In the genomic region with DNA sequence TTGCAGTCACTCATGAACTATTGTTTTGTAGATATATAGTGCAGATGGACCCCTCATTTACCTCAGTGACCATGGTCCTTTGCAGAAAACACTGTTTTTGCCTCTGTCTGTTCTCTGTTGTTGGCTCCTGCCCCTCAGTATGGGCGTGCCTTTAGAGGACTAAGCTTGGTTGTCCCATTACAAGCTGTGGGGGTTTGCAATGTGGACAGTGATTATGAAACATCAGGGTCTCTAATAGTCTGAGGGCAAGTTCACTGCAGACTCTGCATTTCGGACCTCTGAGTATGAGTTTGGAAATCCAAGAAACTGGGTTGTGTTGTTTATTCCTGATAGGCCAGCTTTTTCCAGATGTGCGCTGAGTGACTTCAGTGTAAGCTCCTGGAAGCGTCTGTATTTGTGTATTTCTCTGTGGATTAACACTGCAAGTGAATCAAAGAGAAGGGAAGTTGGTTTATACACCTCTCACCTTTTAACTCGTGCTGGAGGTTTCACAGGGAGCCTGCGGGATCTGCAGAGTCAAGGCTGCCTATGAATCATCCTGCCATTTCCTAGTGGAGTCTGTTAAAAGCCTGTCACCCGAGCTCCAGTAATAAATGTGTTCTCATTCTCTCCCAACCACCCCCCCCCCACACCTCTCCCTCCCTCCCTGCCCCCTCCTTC, we compare ENCODE assay signal across 12 mouse cellular contexts. TPM values are rescaled to one million over a fixed set of nuclear protein-coding genes. Genes with fewer than 3 reads are reported as not detected.
A peak's percentile ranks its signal among the peaks of the same experiment; 100 is the strongest.
DNase-seq lines count a peak whose midpoint lies in the region; ATAC-seq and TF ChIP-seq lines count a peak whose summit lies in the region.
"Had no signal": no experiment of that assay in that cellular context is flagged by ENCODE, and none has a peak within 500 bp of the region (broad histone marks: within the 10 kb centered on the region; RNA-seq: fewer than 3 reads in every experiment).

No protein-coding gene starts in this region.

- TF ChIP-seq POLR2A in lung, adult 2 months (IDR thresholded peaks at IDR 0.05; ENCODE audit: borderline replicate concordance, extremely low read depth, low read depth, low read length): no peak

- no peaks in the 10 kb centered on the region for H3K36me3 ChIP-seq in neural tube, embryonic 15.5 days
- H3K36me3 ChIP-seq in kidney, embryonic 16.5 days (ENCODE audit: insufficient read depth, low read length): no peaks in the 10 kb centered on the region

- H3K4me3 ChIP-seq in lung, adult 2 months (replicated peaks; ENCODE audit: extremely low read depth, low read depth, low read length): no peak overlapping the region
- H3K4me3 ChIP-seq in neural tube, embryonic 15.5 days (replicated peaks): no peak overlapping the region
- H3K4me3 ChIP-seq in kidney, embryonic 16.5 days (ENCODE audit: low read length): no peak overlapping the region

- intact Hi-C loops in gastrocnemius, postnatal 14 days (cut with DNase I; ENCODE audit: low total_unique reads): no loop called here

- no peak overlapping the region for H3K9ac ChIP-seq in neural tube, embryonic 15.5 days (replicated peaks)
- H3K9ac ChIP-seq in kidney, embryonic 16.5 days (replicated peaks; ENCODE audit: low read length): no peak overlapping the region
- H3K9ac ChIP-seq: lung, embryonic 14.5 days had no signal

- peak; percentile 21 for DNase-seq in gastrocnemius, postnatal 14 days
- no peak for DNase-seq in gastrocnemius, adult 8-10 months (ENCODE audit: low spot score in 2 of 2)
- peak; percentile 24 for DNase-seq in lung, postnatal 36 days
- DNase-seq in lung, adult 2 months: no peak
- DNase-seq in embryo, embryonic 10.5 days (ENCODE audit: low spot score): peak; percentile 53
- DNase-seq in cerebellum, postnatal 14 days: no peak
- DNase-seq: cerebellum, adult 8-10 months; kidney, adult 9 months; lung, embryonic 14.5 days; thymus, postnatal 14 days had no signal

- H3K4me2 ChIP-seq in neural tube, embryonic 15.5 days: no peak overlapping the region
- H3K4me2 ChIP-seq in kidney, embryonic 16.5 days (replicated peaks; ENCODE audit: low read depth, low read length): no peak overlapping the region
- H3K4me2 ChIP-seq: lung, embryonic 14.5 days had no signal

- H3K27me3 ChIP-seq in neural tube, embryonic 15.5 days (replicated peaks): no peaks in the 10 kb centered on the region
- no peaks in the 10 kb centered on the region for H3K27me3 ChIP-seq in kidney, embryonic 16.5 days (ENCODE audit: insufficient read depth, low read length)

- H3K4me1 ChIP-seq in lung, adult 2 months (ENCODE audit: control insufficient read depth, insufficient read depth, low read length): no peaks in the 10 kb centered on the region; the same call in none of the 2 replicates
- H3K4me1 ChIP-seq in neural tube, embryonic 15.5 days: peaks cover 27% of the 10 kb centered on the region
- no peaks in the 10 kb centered on the region for H3K4me1 ChIP-seq in kidney, embryonic 16.5 days (ENCODE audit: insufficient read depth, low read length)

- WGBS in lung, adult 2 months: 36% methylated on average over 7 of the region's 7 CpGs
- WGBS in neural tube, embryonic 15.5 days: 33% methylated on average over 7 of the region's 7 CpGs
- 28% methylated on average over 7 of the region's 7 CpGs for WGBS in kidney, embryonic 16.5 days

- peak; percentile 65; the same call in 1 of the 2 replicates for ATAC-seq in neural tube, embryonic 15.5 days (ENCODE audit: low FRiP score)
- no peak for ATAC-seq in kidney, embryonic 16.5 days (ENCODE audit: low FRiP score, low TSS enrichment)

- no peak for TF ChIP-seq CTCF in lung, adult 2 months (IDR thresholded peaks at IDR 0.05; ENCODE audit: insufficient read depth, low read length)

- H3K9me3 ChIP-seq in neural tube, embryonic 15.5 days (replicated peaks): no peaks in the 10 kb centered on the region
- no peaks in the 10 kb centered on the region for H3K9me3 ChIP-seq in kidney, embryonic 16.5 days (ENCODE audit: low read length)

- H3K27ac ChIP-seq in neural tube, embryonic 15.5 days (replicated peaks): no peak overlapping the region
- H3K27ac ChIP-seq in kidney, embryonic 16.5 days (ENCODE audit: low read length): no peak overlapping the region

RNA-seq across cellular contexts. Expression of a gene that starts 58.7 kb away (rescaled TPM):
- total RNA-seq in gastrocnemius, postnatal 14 days (2021): 10 to 100 TPM; 25.0 to 29.4 TPM
- 10 to 100 TPM in 1 of 4 experiments, 1 to 10 TPM in 3; 5.7 to 11.8 (median 7.9) TPM for total RNA-seq in gastrocnemius, adult 8-10 months (2022)
- polyA plus RNA-seq in lung, adult 2 months (2012; rRNA removed): 14.7 and 22.4 TPM in 2 replicates
- 3.6 and 5.4 TPM in 2 replicates for polyA plus RNA-seq in neural tube, embryonic 15.5 days (2015; fragmentation: Nextera tagmentation; extraction: Ambion mirVana)
- polyA plus RNA-seq in kidney, embryonic 16.5 days (2015; fragmentation: Nextera tagmentation; extraction: Ambion mirVana): 11.1 and 11.8 TPM in 2 replicates

Comparison
In these comparisons a context has a peak if more than half of its experiments do, and no peak if none do; other contexts are left out.
1. DNase-seq: peak in gastrocnemius, postnatal 14 days (single experiment), lung, postnatal 36 days (single experiment) and embryo, embryonic 10.5 days (single experiment); none in gastrocnemius, adult 8-10 months (0 of 2), lung, adult 2 months (single experiment) and cerebellum, postnatal 14 days (0 of 2).